ENCODE assay signal across 8 mouse cellular contexts in genomic region chr15:83002665-83003548, GRCm38 (mm10). TPM values are rescaled to one million over a fixed set of nuclear protein-coding genes. Genes with fewer than 3 reads are reported as not detected.
DNase-seq lines count a peak whose midpoint lies in the region; ATAC-seq lines count a peak whose summit lies in the region.

No protein-coding gene starts in this region.

- H3K4me3 ChIP-seq in forebrain, embryonic 12.5 days (replicated peaks): no peak overlapping the region
- no peak overlapping the region for H3K4me3 ChIP-seq in neural tube, embryonic 11.5 days (ENCODE audit: low read depth, low read length)

- WGBS in forebrain, embryonic 12.5 days: 38% methylated on average over 12 of the region's 12 CpGs
- WGBS in neural tube, embryonic 11.5 days: 41% methylated on average over 12 of the region's 12 CpGs

- H3K9ac ChIP-seq in forebrain, embryonic 12.5 days: no peak overlapping the region
- H3K9ac ChIP-seq in neural tube, embryonic 11.5 days (ENCODE audit: low read length): no peak overlapping the region

- peak overlapping the region; percentile 48 for H3K27ac ChIP-seq in forebrain, embryonic 12.5 days
- H3K27ac ChIP-seq in neural tube, embryonic 11.5 days (ENCODE audit: low read depth, low read length): no peak overlapping the region

- ATAC-seq in cerebellum, adult (ENCODE audit: insufficient number of reproducible peaks, low FRiP score, low TSS enrichment): peak; percentile 75
- ATAC-seq in forebrain, embryonic 12.5 days (ENCODE audit: low FRiP score): peak; percentile 91
- ATAC-seq in neural tube, embryonic 11.5 days (ENCODE audit: insufficient read depth, low FRiP score, low TSS enrichment): peak; percentile 71
- no peak for ATAC-seq in erythroblast, adult 5-6 weeks (replicated peaks; ENCODE audit: low FRiP score, poor library complexity, severe bottlenecking)
- no peak for ATAC-seq in erythroid progenitor cell, adult 5-6 weeks (replicated peaks; ENCODE audit: low FRiP score, poor library complexity, severe bottlenecking)
- ATAC-seq in megakaryocyte progenitor cell, adult 5-6 weeks (replicated peaks; ENCODE audit: poor library complexity): no peak

- peak; percentile 89 to 91 for DNase-seq in layer of hippocampus, postnatal 10 days (ENCODE audit: low spot score in 2 of 2)
- peak; percentile 75 for DNase-seq in neural tube, embryonic 11.5 days (ENCODE audit: low spot score)
- no peak for DNase-seq in heart, postnatal 36 days

- peaks cover 37% of the 10 kb centered on the region for H3K4me1 ChIP-seq in forebrain, embryonic 12.5 days
- peaks cover 6% of the 10 kb centered on the region for H3K4me1 ChIP-seq in neural tube, embryonic 11.5 days (ENCODE audit: control insufficient read depth, insufficient read depth, low read length)

- H3K9me3 ChIP-seq in forebrain, embryonic 12.5 days: no peaks in the 10 kb centered on the region
- no peaks in the 10 kb centered on the region for H3K9me3 ChIP-seq in neural tube, embryonic 11.5 days (ENCODE audit: control insufficient read depth, low read length)

- peaks cover 60% of the 10 kb centered on the region for H3K27me3 ChIP-seq in forebrain, embryonic 12.5 days
- H3K27me3 ChIP-seq in neural tube, embryonic 11.5 days (ENCODE audit: control insufficient read depth, insufficient read depth, low read length): no peaks in the 10 kb centered on the region

- no peaks in the 10 kb centered on the region for H3K36me3 ChIP-seq in forebrain, embryonic 12.5 days (replicated peaks)
- H3K36me3 ChIP-seq in neural tube, embryonic 11.5 days (ENCODE audit: control insufficient read depth, insufficient read depth, low read length): no peaks in the 10 kb centered on the region

- intact Hi-C loops in heart, postnatal 36 days (cut with DNase I): no loop called here

- no peak overlapping the region for H3K4me2 ChIP-seq in forebrain, embryonic 12.5 days
- H3K4me2 ChIP-seq in neural tube, embryonic 11.5 days (ENCODE audit: low read depth): no peak overlapping the region

RNA-seq across cellular contexts. Expression of gene Tcf20, which starts 15.2 kb away (rescaled TPM):
- 14.7 and 14.9 TPM in 2 replicates for polyA plus RNA-seq in forebrain, embryonic 12.5 days (2016; fragmentation: Nextera tagmentation; extraction: Ambion mirVana)
- total RNA-seq in layer of hippocampus, postnatal 10 days (2021): 100 to 1,000 TPM; 139 to 153 TPM
- 12.4 TPM in 2 replicates for polyA plus RNA-seq in neural tube, embryonic 11.5 days (2014; fragmentation: Nextera tagmentation; extraction: Ambion mirVana)
- total RNA-seq in erythroblast, adult 5-6 weeks (2015; ENCODE audit: low replicate concordance): 20.5 and 22.1 TPM in 2 replicates
- total RNA-seq in erythroblast, adult 5-6 weeks (2017; ENCODE audit: low replicate concordance): 37.1 and 43.8 TPM in 2 replicates
- total RNA-seq in heart, postnatal 36 days (2021): 10 to 100 TPM; 56.1 to 56.7 TPM
- 35.0 and 36.0 TPM in 2 replicates for total RNA-seq in erythroid progenitor cell, adult 5-6 weeks (2015; ENCODE audit: low replicate concordance)
- 51.7 and 55.5 TPM in 2 replicates for total RNA-seq in erythroid progenitor cell, adult 5-6 weeks (2017; ENCODE audit: low replicate concordance)
- total RNA-seq in megakaryocyte progenitor cell, adult 5-6 weeks (2015): 45.1 and 48.5 TPM in 2 replicates
- total RNA-seq in megakaryocyte progenitor cell, adult 5-6 weeks (2017): 76.8 and 83.1 TPM in 2 replicates

RNA-seq across cellular contexts. Expression of gene Nfam1, which starts 30.2 kb away (rescaled TPM):
- polyA plus RNA-seq in forebrain, embryonic 12.5 days (2016; fragmentation: Nextera tagmentation; extraction: Ambion mirVana): 1.4 and 1.7 TPM in 2 replicates
- total RNA-seq in layer of hippocampus, postnatal 10 days (2021): 1 to 10 TPM; 1.6 to 2.4 TPM
- 3.0 and 3.7 TPM in 2 replicates for polyA plus RNA-seq in neural tube, embryonic 11.5 days (2014; fragmentation: Nextera tagmentation; extraction: Ambion mirVana)
- total RNA-seq in erythroblast, adult 5-6 weeks (2015; ENCODE audit: low replicate concordance): 26.3 and 27.6 TPM in 2 replicates
- total RNA-seq in erythroblast, adult 5-6 weeks (2017; ENCODE audit: low replicate concordance): 18.4 and 30.1 TPM in 2 replicates
- 1 to 10 TPM; 2.3 to 4.4 TPM for total RNA-seq in heart, postnatal 36 days (2021)
- total RNA-seq in erythroid progenitor cell, adult 5-6 weeks (2015; ENCODE audit: low replicate concordance): 14.4 and 17.2 TPM in 2 replicates
- total RNA-seq in erythroid progenitor cell, adult 5-6 weeks (2017; ENCODE audit: low replicate concordance): 11.9 and 16.9 TPM in 2 replicates
- 40.9 and 43.6 TPM in 2 replicates for total RNA-seq in megakaryocyte progenitor cell, adult 5-6 weeks (2015)
- 45.3 and 53.5 TPM in 2 replicates for total RNA-seq in megakaryocyte progenitor cell, adult 5-6 weeks (2017)

Comparison
In these comparisons a context has a peak if more than half of its experiments do, and no peak if none do; other contexts are left out.
1. ATAC-seq: peak in cerebellum, adult (single experiment), forebrain, embryonic 12.5 days (single experiment) and neural tube, embryonic 11.5 days (single experiment); none in erythroblast, adult 5-6 weeks (single experiment), erythroid progenitor cell, adult 5-6 weeks (single experiment) and megakaryocyte progenitor cell, adult 5-6 weeks (single experiment).
2. DNase-seq: peak in layer of hippocampus, postnatal 10 days (2 of 2) and neural tube, embryonic 11.5 days (single experiment); none in heart, postnatal 36 days (0 of 2).